Mouse (Mus musculus) olfactory bulb, adult 2 months (tissue): ENCODE results near the gene Dgcr2.

ENCODE experiments used
- CTCF ChIP-seq: fragments of 200-500 bp; IDR thresholded peaks from 2 replicates; pipeline ENCODE4 v1.5.1; 2012; ENCODE audit warnings: low read depth, mild to moderate bottlenecking, low read length, moderate library complexity; ENCODE audit not compliant: insufficient read depth
- POLR2A ChIP-seq: fragments of 200-500 bp; IDR thresholded peaks from 2 replicates; pipeline ENCODE4 v1.6.1; 2012; ENCODE audit warnings: mild to moderate bottlenecking, low read depth, low read length, moderate library complexity; ENCODE audit not compliant: insufficient read depth

DNA sequence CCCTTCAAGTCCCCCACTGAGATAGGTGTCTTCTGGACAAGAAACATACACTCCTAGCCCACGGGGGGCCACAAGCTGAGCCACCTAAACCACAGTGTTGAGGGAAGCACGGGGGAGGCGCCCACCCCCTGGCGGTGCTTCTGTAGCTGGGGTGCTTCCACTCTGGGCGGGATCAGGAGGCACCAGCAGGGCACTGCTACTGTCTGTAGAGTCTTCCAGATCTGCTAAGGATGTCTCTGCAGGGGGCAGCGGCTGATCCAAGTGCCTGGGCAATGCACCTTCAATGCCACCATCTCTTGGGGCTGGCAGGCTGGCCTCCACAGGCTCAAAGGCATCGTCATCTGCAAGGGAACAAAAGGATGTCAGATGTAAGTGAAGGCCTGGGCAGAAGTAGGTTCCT lies 55.9 kb downstream of the Dgcr2 start:
- TF ChIP-seq CTCF (no peak), POLR2A (no peak)
